Mouse (Mus musculus) urinary bladder, postnatal 36 days (tissue): ENCODE measurements around the gene Sppl2a.
"Not testable (repeated sequence)": the region's sequence is repeated elsewhere in the genome, so short reads cannot be mapped to it uniquely, and the experiment has no call there.

Experiments
- DNase-seq, 2 experiments: peaks; one replicate each; pipeline ENCODE4 v3.0.0; 2022; ENCODE audit warnings: low spot score in 2 of 2, mixed read lengths in 1 of 2

Gene Sppl2a

GRCm38 (mm10) chr2:126896941-126897340 lies 36.1 kb downstream of the Sppl2a start:
- no peak for DNase-seq

DNA sequence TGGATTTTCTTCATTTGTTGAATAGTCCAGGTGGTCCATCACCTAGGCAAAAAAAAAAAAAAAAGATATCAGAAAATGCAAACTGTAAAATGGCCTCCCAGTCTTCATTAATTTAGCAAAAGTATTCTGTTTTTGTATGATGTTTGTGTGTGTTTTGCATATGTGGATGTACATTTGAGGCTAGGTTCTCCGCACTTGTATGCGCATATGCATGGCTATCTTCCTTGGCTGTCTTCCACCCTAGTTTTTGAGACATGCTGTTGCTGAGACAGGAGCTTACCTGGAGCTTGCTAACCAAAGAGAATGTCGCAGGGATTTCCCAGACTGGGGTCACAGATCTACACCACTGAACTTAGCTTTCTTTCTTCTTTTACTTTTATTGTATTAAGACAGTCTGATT lies 38.8 kb downstream of the Sppl2a start:
- no peak for DNase-seq

DNA sequence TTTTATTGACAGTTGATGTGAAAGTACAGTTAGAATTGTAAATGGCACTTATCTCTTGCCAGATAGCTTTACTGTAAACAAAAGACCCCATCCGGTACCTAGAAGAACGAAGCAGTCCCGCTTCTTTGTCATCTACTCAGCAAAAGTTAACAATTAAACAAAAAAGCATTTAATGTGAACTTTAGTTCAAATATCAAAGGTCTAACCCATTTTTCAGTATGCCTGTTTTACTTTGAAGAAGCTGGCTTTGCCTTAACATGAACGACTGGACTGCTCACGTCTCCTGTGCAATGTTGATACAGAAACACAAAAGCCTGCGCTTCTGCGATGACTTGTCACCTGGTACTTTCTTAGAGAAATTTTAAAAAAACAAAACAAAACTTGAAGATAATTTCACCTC lies 40.7 kb downstream of the Sppl2a start:
- no peak for DNase-seq

GRCm38 (mm10) chr2:126891743-126892142 lies 41.3 kb downstream of the Sppl2a start:
- no peak for DNase-seq

GRCm38 (mm10) chr2:126887141-126887540 lies 45.9 kb downstream of the Sppl2a start:
- DNase-seq = no peak

DNA sequence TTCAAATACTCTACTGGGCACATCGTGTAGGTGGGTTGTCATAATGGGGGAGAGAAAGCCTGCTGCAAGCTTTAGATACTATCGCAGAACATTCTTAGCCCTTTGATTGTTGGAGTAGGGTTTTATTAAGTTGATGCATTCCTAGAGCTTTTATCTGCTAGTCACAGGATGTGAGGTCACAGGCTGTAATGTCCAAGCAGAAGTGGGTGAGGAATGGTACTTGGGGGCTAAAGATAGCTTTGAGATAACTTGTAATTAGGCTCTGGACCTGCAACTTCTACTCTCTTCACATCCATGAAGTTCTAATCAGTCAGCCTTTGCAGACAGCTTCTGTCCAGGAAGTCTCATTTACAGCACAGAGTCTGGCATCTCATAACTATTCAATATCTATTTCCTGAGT lies 47.2 kb downstream of the Sppl2a start:
- no peak for DNase-seq

- not testable (repeated sequence) for DNase-seq
Observed at GRCm38 (mm10) chr2:126882711-126883110, 50.3 kb downstream of the Sppl2a start.

DNA sequence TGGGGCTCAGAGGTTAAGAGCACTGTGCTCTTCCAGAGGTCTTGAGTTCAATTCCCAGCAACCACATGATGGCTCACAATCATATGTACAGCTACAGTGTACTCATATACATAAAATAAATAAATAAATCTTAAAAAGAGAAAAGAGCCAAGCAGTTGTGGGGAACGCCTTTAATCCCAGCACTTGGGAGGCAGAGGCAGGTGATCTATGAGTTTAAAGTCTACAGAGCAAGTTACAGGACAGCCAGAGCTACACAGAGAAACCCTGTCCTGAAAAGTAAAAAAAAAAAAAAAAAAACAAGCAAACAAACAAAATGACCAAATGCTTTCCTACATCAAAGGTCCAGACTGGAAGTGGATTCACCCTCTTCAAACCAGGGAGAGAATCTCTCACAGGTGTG lies 55.0 kb downstream of the Sppl2a start:
- no peak for DNase-seq

GRCm38 (mm10) chr2:126875871-126876796 lies 56.9 kb downstream of the Sppl2a start, which contains the start of gene Trpm7:
TSS of gene Trpm7 (minus strand) at chr2:126876230.
- DNase-seq = peak; percentile 86 to 90

DNA sequence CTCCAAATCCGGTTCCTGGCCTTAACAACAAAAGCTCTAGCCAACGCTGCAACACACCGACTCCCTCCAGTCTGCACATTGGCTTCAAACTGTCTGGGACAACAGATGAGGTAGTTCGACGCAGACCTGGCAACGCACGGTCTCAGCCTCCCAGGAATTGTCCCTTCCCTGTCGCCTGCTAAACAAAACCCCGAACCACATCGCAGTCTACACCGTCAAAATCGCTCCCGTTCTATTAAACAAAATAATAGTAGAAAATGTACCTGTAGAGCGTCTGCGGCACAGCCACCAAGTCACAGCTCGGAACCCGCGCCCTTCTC lies 57.6 kb downstream of the Sppl2a start:
- DNase-seq = peak in 1 of 2 experiments; percentile 34

DNA sequence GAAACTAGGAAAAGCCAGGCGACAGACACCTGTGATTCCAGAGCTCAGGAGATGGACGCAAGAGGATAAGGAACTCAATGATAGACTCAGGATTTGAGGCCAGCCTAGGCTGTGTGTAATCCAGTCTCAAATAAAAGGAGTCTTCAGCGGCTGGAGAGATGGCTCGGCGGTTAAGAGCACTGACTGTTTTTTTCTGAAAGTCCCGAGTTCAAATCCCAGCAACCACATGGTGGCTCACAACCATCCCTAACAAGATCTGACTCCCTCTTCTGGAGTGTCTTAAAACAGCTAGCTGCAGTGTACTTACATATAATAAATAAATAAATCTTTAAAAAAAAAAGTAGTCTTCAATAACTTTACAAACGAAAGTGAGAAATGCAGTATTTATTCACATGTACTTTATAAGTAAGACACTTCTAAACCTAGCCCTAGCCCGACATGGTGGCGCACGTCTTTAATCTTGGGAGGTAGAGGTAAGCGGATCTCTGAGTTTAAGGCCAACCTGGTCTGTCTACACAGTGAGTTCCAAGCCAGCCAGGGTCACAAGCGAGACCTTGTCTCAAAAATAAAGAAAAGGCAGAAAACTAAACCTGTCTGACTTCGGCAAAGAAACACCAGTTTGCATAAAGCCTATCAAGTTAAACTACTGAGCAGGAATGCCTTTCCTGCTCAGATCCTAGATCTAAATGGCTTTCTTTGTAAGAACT lies 58.1 kb downstream of the Sppl2a start:
- peak in 1 of 2 experiments; percentile 7 for DNase-seq

GRCm38 (mm10) chr2:126866301-126866700 lies 66.7 kb downstream of the Sppl2a start:
- DNase-seq = no peak

GRCm38 (mm10) chr2:126865501-126866199 lies 67.4 kb downstream of the Sppl2a start:
- peak in 1 of 2 experiments; percentile 5 for DNase-seq

- no peak for DNase-seq
Observed at GRCm38 (mm10) chr2:126865026-126865425, 68.0 kb downstream of the Sppl2a start.

- no peak for DNase-seq
Observed at GRCm38 (mm10) chr2:126844751-126845150, 88.3 kb downstream of the Sppl2a start.
